Mouse (Mus musculus) thymus, adult 2 months (tissue): Measurements from ENCODE around the gene Gm6657.

ENCODE experiments used
- CTCF ChIP-seq: fragments of 200-500 bp; IDR thresholded peaks from 2 replicates; pipeline ENCODE4 v1.5.1; 2012; ENCODE audit warnings: mild to moderate bottlenecking, control low read depth, low read length, moderate library complexity, borderline replicate concordance; ENCODE audit not compliant: control insufficient read depth, poor library complexity, insufficient read depth; ENCODE audit errors: extremely low read depth
- POLR2A ChIP-seq: fragments of 200-500 bp; IDR thresholded peaks from 2 replicates; pipeline ENCODE4 v1.6.1; 2012; ENCODE audit warnings: mild to moderate bottlenecking, low read length, control low read depth, moderate library complexity; ENCODE audit not compliant: control insufficient read depth, poor library complexity, insufficient read depth; ENCODE audit errors: extremely low read depth

GRCm38 (mm10) chr12:78205915-78206570 is 12.0 kb downstream of the Gm6657 start:
- TF ChIP-seq CTCF: no peak
- no peak for TF ChIP-seq POLR2A
